Mouse (Mus musculus) bone marrow, adult 2 months (tissue): ENCODE measurements around the gene Gm49396.

Experiments
- CTCF ChIP-seq: fragments of 200-500 bp; IDR thresholded peaks from 2 replicates; pipeline ENCODE4 v1.5.1; 2011; ENCODE audit warnings: low read length, control low read depth; ENCODE audit not compliant: control insufficient read depth, insufficient read depth
- POLR2A ChIP-seq: fragments of 200-500 bp; IDR thresholded peaks from 2 replicates; pipeline ENCODE4 v1.6.1; 2011; ENCODE audit warnings: low read depth, mild to moderate bottlenecking, control low read depth, low read length, borderline replicate concordance; ENCODE audit not compliant: control insufficient read depth

- no peak for TF ChIP-seq POLR2A
- TF ChIP-seq CTCF, result no peak
Measured at GRCm38 (mm10) chr7:30612654-30613402, 49.7 kb downstream of the Gm49396 start, which contains the start of gene Upk1a.
